Mouse (Mus musculus): ENCODE results near the gene Bak1. TPM values are rescaled to one million over a fixed set of nuclear protein-coding genes. Genes with fewer than 3 reads are reported as not detected.

The Bak1 gene
- total RNA-seq, 2 experiments from 2014 or later = 12.7 to 14.3 TPM

GRCm38 (mm10) chr17:27025951-27026350 is 2.9 kb downstream of the Bak1 start:
- no peak for TF ChIP-seq CTCF (conservative IDR thresholded peaks at IDR 0.05)
- H3K27ac ChIP-seq = no peak overlapping the region
- DNase-seq (ENCODE audit: low spot score in 2 of 2) = no peak
- H3K4me3 ChIP-seq = no peak overlapping the region

- DNase-seq (ENCODE audit: low spot score in 2 of 2) = no peak
- Histone ChIP-seq H3K4me3 (no peak overlapping the region), H3K27ac (no peak overlapping the region)
- TF ChIP-seq CTCF (conservative IDR thresholded peaks at IDR 0.05) = no peak
Observed at GRCm38 (mm10) chr17:27025326-27025902, 3.4 kb downstream of the Bak1 start.

GRCm38 (mm10) chr17:27023342-27023741 is 5.5 kb downstream of the Bak1 start:
- no peak for TF ChIP-seq CTCF (conservative IDR thresholded peaks at IDR 0.05)

GRCm38 (mm10) chr17:27021736-27022135 is 7.1 kb downstream of the Bak1 start:
- no peak for DNase-seq (ENCODE audit: low spot score in 2 of 2)
- no peak for TF ChIP-seq CTCF (conservative IDR thresholded peaks at IDR 0.05)
- no peak overlapping the region for H3K4me3 ChIP-seq
- no peak overlapping the region for H3K27ac ChIP-seq

More at GRCm38 (mm10) chr17:27023342-27023741, 5.5 kb downstream of the Bak1 start:
- DNase-seq (ENCODE audit: low spot score in 2 of 2) = no peak
- Histone ChIP-seq H3K4me3 (no peak overlapping the region), H3K27ac (0 out of 2 replicates have a peak overlapping the region, but pooled peaks have one; percentile 39)

- DNase-seq (ENCODE audit: low spot score in 2 of 2) = no peak
- no peak for TF ChIP-seq CTCF (conservative IDR thresholded peaks at IDR 0.05)
- Histone ChIP-seq H3K4me3 (no peak overlapping the region), H3K27ac (no peak overlapping the region)
Observed at GRCm38 (mm10) chr17:27021076-27021475, 7.7 kb downstream of the Bak1 start.

- H3K27ac ChIP-seq = peak overlapping the region; percentile 97
- no peak for TF ChIP-seq CTCF (conservative IDR thresholded peaks at IDR 0.05)
- H3K4me3 ChIP-seq = peak overlapping the region; percentile 66
- peak in 1 of 2 experiments; percentile 23 for DNase-seq (ENCODE audit: low spot score in 2 of 2)
Observed at GRCm38 (mm10) chr17:27018555-27019196, 10.1 kb downstream of the Bak1 start.

GRCm38 (mm10) chr17:27017564-27018499 is 11.0 kb downstream of the Bak1 start:
- Histone ChIP-seq H3K27ac (peak overlapping the region; percentile 97), H3K4me3 (peak overlapping the region; percentile 66)
- TF ChIP-seq CTCF (conservative IDR thresholded peaks at IDR 0.05) = no peak
- DNase-seq (ENCODE audit: low spot score in 2 of 2) = peak; percentile 82 to 84

GRCm38 (mm10) chr17:27012909-27013308 is 15.9 kb downstream of the Bak1 start:
- no peak for TF ChIP-seq CTCF (conservative IDR thresholded peaks at IDR 0.05)
- peak overlapping the region; percentile 65 for H3K27ac ChIP-seq

GRCm38 (mm10) chr17:27011998-27012672 is 16.7 kb downstream of the Bak1 start:
- DNase-seq (ENCODE audit: low spot score in 2 of 2) = no peak
- Histone ChIP-seq H3K4me3 (no peak overlapping the region), H3K27ac (peak overlapping the region; percentile 65)
- TF ChIP-seq CTCF (conservative IDR thresholded peaks at IDR 0.05) = peak; percentile 17

More at GRCm38 (mm10) chr17:27012909-27013308, 15.9 kb downstream of the Bak1 start:
- peak; percentile 31 to 42 for DNase-seq (ENCODE audit: low spot score in 2 of 2)
- H3K4me3 ChIP-seq = no peak overlapping the region

- TF ChIP-seq CTCF (conservative IDR thresholded peaks at IDR 0.05) = no peak
Observed at GRCm38 (mm10) chr17:27011167-27011566, 17.6 kb downstream of the Bak1 start.

GRCm38 (mm10) chr17:27008277-27008676 is 20.5 kb downstream of the Bak1 start:
- DNase-seq (ENCODE audit: low spot score in 2 of 2) = no peak
- Histone ChIP-seq H3K27ac (no peak overlapping the region), H3K4me3 (no peak overlapping the region)
- TF ChIP-seq CTCF (conservative IDR thresholded peaks at IDR 0.05) = no peak

More at GRCm38 (mm10) chr17:27011167-27011566, 17.6 kb downstream of the Bak1 start:
- H3K4me3 ChIP-seq = no peak overlapping the region
- DNase-seq (ENCODE audit: low spot score in 2 of 2) = peak in 1 of 2 experiments; percentile 60
- H3K27ac ChIP-seq = peak overlapping the region; percentile 51; the same call in 1 of the 2 replicates

- no peak for DNase-seq (ENCODE audit: low spot score in 2 of 2)
- no peak overlapping the region for H3K4me3 ChIP-seq
- TF ChIP-seq CTCF (conservative IDR thresholded peaks at IDR 0.05) = no peak
- peak overlapping the region; percentile 28; the same call in 1 of the 2 replicates for H3K27ac ChIP-seq
Observed at GRCm38 (mm10) chr17:27005644-27006043, 23.2 kb downstream of the Bak1 start.
